Mouse (Mus musculus) liver, adult 2 months (tissue): ENCODE data around the gene Hnrnpa3.

ENCODE experiments used
- CTCF ChIP-seq: fragments of 200-500 bp; IDR thresholded peaks from 2 replicates; pipeline ENCODE4 v1.5.1; 2011; ENCODE audit warnings: low read depth, low read length, control low read depth
- POLR2A ChIP-seq: fragments of 200-500 bp; IDR thresholded peaks from 2 replicates; pipeline ENCODE4 v1.6.1; 2011; ENCODE audit warnings: low read length, control low read depth; ENCODE audit not compliant: insufficient read depth; ENCODE audit errors: extremely low read depth

DNA sequence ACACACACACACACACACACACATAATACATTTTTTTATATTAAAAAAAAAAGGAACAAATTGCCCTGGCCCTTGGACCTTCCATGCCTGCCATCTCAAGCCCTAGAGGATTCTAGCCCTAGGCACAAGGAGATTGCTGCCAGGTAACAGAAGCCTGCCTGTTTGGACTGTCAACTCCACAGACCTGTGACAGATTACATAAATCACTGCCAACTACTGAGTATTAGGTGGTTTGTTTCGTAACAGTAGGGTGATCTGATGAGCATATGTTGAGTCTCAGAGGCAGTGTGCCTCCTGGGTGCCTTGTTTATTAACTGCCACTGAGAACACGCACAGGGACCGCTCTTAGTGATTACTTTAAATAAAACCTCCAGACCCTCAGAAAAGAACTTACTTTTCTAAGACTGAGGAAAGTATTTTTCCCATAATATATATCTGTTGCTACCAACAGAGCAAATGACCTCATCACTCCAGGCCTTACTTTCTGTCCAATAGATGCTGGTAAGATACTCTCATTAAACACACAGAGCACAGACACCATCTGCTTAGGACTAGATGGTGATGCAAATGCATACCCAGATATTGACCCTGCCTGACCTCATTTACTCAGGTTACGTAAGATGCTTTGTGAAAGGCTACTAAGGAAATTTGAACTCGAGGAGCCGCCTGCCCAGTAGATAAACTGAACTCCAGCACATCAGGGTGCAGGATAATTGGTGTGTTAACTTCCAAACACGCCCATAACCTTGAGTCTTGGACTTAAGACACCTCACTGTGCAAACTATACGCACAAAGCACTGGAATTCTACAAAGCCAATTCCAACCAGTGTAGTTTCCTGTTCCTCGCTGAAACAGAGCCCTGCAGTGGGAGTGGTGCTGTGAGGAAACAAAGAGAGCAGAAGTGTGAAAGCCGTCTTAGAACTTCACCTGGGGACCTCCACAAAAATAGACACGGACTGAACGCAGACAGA, 57.3 kb downstream of the Hnrnpa3 start:
- TF ChIP-seq CTCF: no peak
- no peak for TF ChIP-seq POLR2A
